Mouse (Mus musculus) olfactory bulb, adult 2 months (tissue): ENCODE results near the gene Kansl2.

ENCODE experiments used
- CTCF ChIP-seq: fragments of 200-500 bp; IDR thresholded peaks from 2 replicates; pipeline ENCODE4 v1.5.1; 2012; ENCODE audit warnings: low read depth, mild to moderate bottlenecking, low read length, moderate library complexity; ENCODE audit not compliant: insufficient read depth
- POLR2A ChIP-seq: fragments of 200-500 bp; IDR thresholded peaks from 2 replicates; pipeline ENCODE4 v1.6.1; 2012; ENCODE audit warnings: mild to moderate bottlenecking, low read depth, low read length, moderate library complexity; ENCODE audit not compliant: insufficient read depth

DNA sequence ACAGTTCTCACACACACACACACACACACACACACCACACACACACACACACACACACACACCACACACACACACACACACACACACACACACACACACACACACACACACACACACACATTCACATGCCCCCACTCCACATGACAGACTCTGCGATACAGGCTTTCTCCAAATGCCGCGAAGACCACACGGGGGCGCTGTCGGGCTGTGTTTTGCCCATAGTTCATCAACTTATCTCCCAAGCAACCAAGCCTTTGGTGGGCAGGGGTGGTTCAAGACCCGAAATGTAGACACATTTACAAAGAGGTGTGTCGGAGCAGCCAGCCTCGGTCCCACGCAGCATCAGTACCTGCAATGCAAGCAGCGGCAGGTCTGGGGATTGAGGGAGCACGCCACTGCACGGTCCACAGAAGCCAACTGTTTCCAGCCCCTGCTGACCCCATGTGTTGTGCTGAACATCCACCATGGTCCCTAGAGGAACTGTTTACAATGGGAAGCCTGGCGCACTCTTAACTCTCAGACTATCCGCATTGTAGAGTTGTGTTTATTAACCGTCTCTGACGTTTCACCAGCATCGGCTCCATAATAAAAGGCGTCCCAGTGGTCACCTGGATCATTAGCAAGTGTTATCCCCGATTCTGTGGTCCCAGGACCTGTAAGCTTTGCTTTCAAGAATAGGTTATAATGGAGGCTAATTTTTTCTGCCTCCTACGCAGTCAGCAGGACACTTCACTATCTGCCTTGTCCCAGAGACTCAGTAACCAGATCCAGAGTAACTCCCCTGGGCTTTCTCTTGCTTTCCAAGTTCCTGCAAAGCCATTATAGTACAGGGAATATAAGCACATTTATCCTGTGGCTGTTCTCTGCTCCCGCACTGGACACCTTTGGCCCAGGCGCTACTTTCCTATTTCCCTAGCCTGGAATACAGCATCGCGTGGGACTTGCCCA is 23.4 kb downstream of the Kansl2 start:
- TF ChIP-seq CTCF: peak; percentile 68; the same call in 1 of the 2 replicates
- no peak for TF ChIP-seq POLR2A
